Mouse (Mus musculus) forebrain, embryonic 16.5 days (tissue): ENCODE measurements around the gene Bicc1. TPM values are rescaled to one million over a fixed set of nuclear protein-coding genes. Genes with fewer than 3 reads are reported as not detected.

Experiments used
- ATAC-seq: fragments of 200-750 bp; cut with Nextera tagmentation; 2 replicates; pipeline ENCODE4 v1.8.0; 2017; ENCODE audit warnings: mild to moderate bottlenecking, moderate library complexity
- H3K27ac ChIP-seq: fragments of 300-500 bp; sonication (generic); 2 replicates; pipeline ENCODE4 v1.5.1; 2014; ENCODE audit warnings: low read length, control low read depth
- H3K27me3 ChIP-seq: fragments of 300-500 bp; sonication (generic); replicated peaks from 2 replicates; pipeline ENCODE4 v1.6.1; 2014; ENCODE audit warnings: low read length; ENCODE audit not compliant: control insufficient read depth, insufficient read depth
- H3K36me3 ChIP-seq: fragments of 300-500 bp; sonication (generic); 2 replicates; pipeline ENCODE4 v1.6.1; 2014; ENCODE audit not compliant: control insufficient read depth, insufficient read depth
- H3K4me1 ChIP-seq: fragments of 300-500 bp; sonication (generic); replicated peaks from 2 replicates; pipeline ENCODE4 v1.6.1; 2014; ENCODE audit warnings: low read length; ENCODE audit not compliant: control insufficient read depth, insufficient read depth
- H3K4me2 ChIP-seq: fragments of 300-500 bp; sonication (generic); 2 replicates; pipeline ENCODE4 v1.6.1; 2014; ENCODE audit warnings: mild to moderate bottlenecking, low read length, control low read depth
- H3K4me3 ChIP-seq: fragments of 300-500 bp; sonication (generic); replicated peaks from 2 replicates; pipeline ENCODE4 v1.5.1; 2014; ENCODE audit warnings: mild to moderate bottlenecking, low read length, control low read depth
- H3K9ac ChIP-seq: fragments of 300-500 bp; sonication (generic); replicated peaks from 2 replicates; pipeline ENCODE4 v1.6.1; 2014; ENCODE audit warnings: low read depth, low read length, control low read depth
- H3K9me3 ChIP-seq: fragments of 300-500 bp; sonication (generic); 2 replicates; pipeline ENCODE4 v1.6.1; 2016; ENCODE audit warnings: low read length; ENCODE audit not compliant: control insufficient read depth
- WGBS: fragments of 180-500 bp; shearing (Covaris S2); extraction: QIAGEN DNeasy Blood & Tissue Kit; methylation state at CpG from one replicate; pipeline ENCODE4 v1.1.7; 2014; 5-methylcytosine and 5-hydroxymethylcytosine counted together
- polyA plus RNA-seq: library from polyadenylated mRNA; unstranded; fragments of >200 nt; fragmentation: Nextera tagmentation; extraction: Ambion mirVana; gene quantifications from 2 replicates; pipeline ENCODE4 v1.2.1, GENCODE M21; 2015

The Bicc1 gene
- polyA plus RNA-seq, 1 experiment from 2014 or later, result 3.1 TPM

DNA sequence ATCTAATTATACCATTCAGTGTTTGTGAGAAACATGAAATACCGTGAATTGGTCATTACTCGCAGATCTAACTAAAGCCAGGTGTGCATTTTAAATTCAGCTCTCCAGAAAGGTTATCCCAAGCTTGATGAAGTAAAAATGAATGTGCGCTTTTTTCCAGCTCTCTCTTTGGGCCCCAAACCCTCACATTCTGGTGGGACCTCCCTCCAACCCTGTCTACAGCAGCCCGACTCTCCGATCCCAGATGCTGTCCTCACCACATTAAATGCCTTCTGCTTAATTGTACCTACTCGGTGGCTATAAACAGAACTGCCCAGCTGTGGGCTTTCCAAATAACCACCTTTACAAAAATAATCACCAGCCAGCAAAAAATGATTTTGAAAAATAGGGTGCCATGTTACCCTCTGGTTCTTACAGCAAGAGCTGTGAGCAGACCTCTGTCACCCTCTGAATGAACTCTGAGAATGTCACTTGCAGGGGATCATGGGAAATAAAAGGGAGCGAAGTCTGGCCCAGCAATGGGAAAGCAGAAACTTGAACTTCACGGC lies 64.7 kb downstream of the Bicc1 start:
- Histone ChIP-seq H3K4me3 (no peak overlapping the region), H3K36me3 (no peaks in the 10 kb centered on the region), H3K4me2 (no peak overlapping the region), H3K9me3 (no peaks in the 10 kb centered on the region), H3K4me1 (no peaks in the 10 kb centered on the region), H3K27me3 (no peaks in the 10 kb centered on the region), H3K27ac (no peak overlapping the region), H3K9ac (no peak overlapping the region)
- no peak for ATAC-seq
- 88% methylated on average over 8 of the region's 8 CpGs for WGBS

DNA sequence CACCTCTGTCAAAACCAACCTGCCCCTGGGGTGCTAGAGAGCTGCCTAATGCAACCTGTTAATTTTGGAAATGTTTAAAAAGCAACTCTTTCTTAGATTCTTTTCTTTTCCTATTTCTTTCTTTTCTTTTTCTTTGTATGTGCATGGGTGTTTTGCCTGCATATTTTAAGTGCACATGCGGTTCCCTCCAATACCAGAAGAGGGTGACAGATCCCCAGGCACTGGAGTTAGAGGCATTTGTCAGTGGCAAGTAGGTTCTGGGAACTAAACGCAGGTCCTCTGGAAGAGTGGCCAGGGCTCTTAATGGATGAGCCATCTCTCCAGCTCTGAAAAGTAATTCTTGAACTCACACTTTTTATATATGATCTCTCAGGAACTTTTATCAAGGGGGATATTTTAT lies 66.2 kb downstream of the Bicc1 start:
- no peak overlapping the region for H3K4me3 ChIP-seq
- H3K4me1 ChIP-seq, result no peaks in the 10 kb centered on the region
- no peaks in the 10 kb centered on the region for H3K9me3 ChIP-seq
- H3K4me2 ChIP-seq, result no peak overlapping the region
- H3K9ac ChIP-seq, result no peak overlapping the region
- H3K27ac ChIP-seq, result no peak overlapping the region
- H3K36me3 ChIP-seq, result no peaks in the 10 kb centered on the region
- WGBS, result 86% methylated on average over 2 of the region's 2 CpGs
- no peaks in the 10 kb centered on the region for H3K27me3 ChIP-seq
- no peak for ATAC-seq

DNA sequence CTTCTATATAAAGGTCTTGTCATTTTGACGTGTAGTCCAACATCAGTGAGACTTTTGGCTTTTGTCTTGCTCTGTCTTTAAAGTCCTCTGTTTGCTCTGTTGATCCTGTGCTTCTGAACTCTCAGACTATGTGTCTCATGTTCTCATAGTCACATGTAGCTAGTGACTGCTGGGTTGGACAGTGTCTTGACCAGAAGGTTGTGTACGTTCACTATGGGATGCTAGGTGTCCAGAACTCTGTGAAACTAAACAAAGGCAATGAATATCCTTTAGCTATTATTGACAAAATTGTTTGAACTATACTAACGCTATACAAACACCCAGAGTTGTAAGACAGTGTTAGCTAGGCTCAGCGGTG lies 72.2 kb downstream of the Bicc1 start:
- no peaks in the 10 kb centered on the region for H3K4me1 ChIP-seq
- no peak overlapping the region for H3K27ac ChIP-seq
- H3K9ac ChIP-seq, result no peak overlapping the region
- no peaks in the 10 kb centered on the region for H3K27me3 ChIP-seq
- H3K4me3 ChIP-seq, result no peak overlapping the region
- H3K36me3 ChIP-seq, result no peaks in the 10 kb centered on the region
- WGBS, result 88% methylated on average over 4 of the region's 4 CpGs
- no peaks in the 10 kb centered on the region for H3K9me3 ChIP-seq
- no peak overlapping the region for H3K4me2 ChIP-seq
- ATAC-seq, result no peak

DNA sequence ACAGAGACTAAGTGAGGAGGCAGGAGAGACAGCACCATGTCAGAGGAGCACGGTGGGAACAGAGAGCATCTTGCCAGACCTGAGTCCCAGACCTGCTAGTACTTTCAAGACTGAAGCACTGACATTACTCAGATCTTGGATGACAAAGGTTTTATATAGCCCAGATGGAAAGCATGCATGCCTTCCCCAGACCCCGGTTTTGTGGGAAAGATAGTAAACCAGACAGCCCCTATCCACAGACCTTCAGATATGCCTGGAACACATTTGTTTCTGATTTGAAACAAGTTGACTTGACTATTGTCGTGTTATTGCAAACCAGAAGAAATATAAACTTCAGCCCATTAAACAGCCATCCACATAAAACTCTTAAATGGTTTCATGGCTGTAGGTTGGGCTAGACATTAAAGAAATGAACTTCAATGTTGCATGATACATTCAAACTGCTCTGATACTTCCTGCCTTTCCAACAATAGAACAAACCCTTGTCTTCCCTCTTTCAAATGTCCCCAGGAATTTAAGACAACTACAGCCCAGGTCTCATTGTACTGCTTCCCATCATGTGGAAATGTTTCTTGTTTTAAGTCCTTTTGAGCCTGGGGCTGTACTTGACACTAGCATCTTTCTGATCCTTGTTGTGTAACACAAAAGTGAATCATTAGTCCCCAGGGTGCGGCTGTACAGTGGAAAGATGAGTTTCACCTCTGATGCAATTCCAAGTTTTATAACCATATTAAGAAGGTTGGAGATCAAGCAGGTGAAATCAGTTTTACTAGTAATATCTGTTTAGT lies 72.7 kb downstream of the Bicc1 start:
- WGBS, result 84% methylated on average over 4 of the region's 4 CpGs
- ATAC-seq, result no peak
- no peak overlapping the region for H3K4me2 ChIP-seq

DNA sequence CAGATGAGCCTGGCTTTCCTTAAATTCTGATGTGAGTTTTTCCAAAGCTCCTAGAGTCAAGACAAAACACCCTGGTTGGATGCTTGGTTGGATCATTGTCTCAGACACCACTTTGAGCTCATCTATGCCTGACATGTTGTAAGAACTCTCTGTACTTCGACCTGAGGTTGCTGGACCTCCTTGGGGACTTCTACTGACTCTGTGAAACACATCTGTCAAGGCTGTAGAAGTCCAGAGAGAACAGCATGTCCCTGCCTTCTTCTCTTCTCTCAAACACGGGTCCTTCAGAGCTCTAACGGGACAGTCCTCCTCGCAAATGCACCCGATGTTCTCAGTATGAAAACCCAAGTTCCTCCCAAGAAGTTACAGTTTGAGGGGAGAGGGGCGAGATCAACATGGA lies 76.5 kb downstream of the Bicc1 start:
- Histone ChIP-seq H3K9me3 (no peaks in the 10 kb centered on the region), H3K4me1 (no peaks in the 10 kb centered on the region), H3K36me3 (no peaks in the 10 kb centered on the region), H3K4me3 (no peak overlapping the region), H3K9ac (no peak overlapping the region), H3K27ac (no peak overlapping the region), H3K4me2 (no peak overlapping the region), H3K27me3 (no peaks in the 10 kb centered on the region)
- no peak for ATAC-seq
- 85% methylated on average over 6 of the region's 6 CpGs for WGBS

More for the DNA sequence above, 72.7 kb downstream of the Bicc1 start:
- no peaks in the 10 kb centered on the region for H3K27me3 ChIP-seq
- no peaks in the 10 kb centered on the region for H3K9me3 ChIP-seq
- H3K27ac ChIP-seq, result no peak overlapping the region
- no peak overlapping the region for H3K9ac ChIP-seq
- no peak overlapping the region for H3K4me3 ChIP-seq
- H3K4me1 ChIP-seq, result no peaks in the 10 kb centered on the region
- no peaks in the 10 kb centered on the region for H3K36me3 ChIP-seq

DNA sequence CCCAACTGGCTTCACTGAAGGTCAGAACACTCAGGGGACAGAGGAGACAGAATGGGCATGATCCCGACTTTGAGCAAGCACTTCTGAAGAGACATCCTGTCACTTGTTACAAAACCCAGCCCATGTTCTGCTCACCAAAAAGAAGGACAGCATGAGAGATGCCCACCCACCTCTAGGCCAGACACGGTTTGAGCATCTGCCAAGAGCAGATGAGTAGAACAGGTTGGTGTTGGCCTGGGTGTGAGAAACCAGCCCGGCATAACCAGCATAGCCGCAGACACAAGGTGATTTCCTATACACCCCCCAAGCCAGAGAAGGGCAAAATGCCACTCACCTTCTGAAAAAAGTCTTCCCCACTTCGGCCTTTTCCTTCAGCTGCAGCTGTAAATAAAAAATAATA lies 80.6 kb downstream of the Bicc1 start:
- H3K36me3 ChIP-seq, result no peaks in the 10 kb centered on the region
- H3K9ac ChIP-seq, result no peak overlapping the region
- no peaks in the 10 kb centered on the region for H3K27me3 ChIP-seq
- 90% methylated on average over 5 of the region's 5 CpGs for WGBS
- no peak overlapping the region for H3K27ac ChIP-seq
- H3K9me3 ChIP-seq, result no peaks in the 10 kb centered on the region
- no peak overlapping the region for H3K4me3 ChIP-seq
- no peaks in the 10 kb centered on the region for H3K4me1 ChIP-seq
- H3K4me2 ChIP-seq, result no peak overlapping the region
- ATAC-seq, result no peak

DNA sequence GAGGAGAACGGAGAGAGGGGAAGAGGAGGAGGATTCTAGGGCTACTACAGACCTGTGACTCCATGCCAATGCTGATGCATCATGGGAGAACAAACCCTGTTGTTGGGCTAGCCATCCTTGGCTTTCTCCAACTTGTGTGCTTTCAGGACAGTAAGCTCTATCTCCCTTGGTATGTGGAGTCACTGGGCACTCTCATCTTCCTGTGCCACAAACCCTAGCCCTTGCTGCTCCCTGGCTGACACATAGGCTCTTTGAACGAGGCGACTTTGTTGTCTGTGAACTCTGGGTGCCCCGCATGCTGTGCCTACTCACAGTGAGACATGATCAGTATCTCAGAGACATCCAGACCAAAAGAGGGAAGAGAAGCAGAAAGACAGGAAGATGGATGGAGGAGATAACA lies 94.5 kb downstream of the Bicc1 start:
- H3K9ac ChIP-seq, result no peak overlapping the region
- 91% methylated on average over 4 of the region's 4 CpGs for WGBS
- H3K27me3 ChIP-seq, result no peaks in the 10 kb centered on the region
- no peak overlapping the region for H3K4me2 ChIP-seq
- no peaks in the 10 kb centered on the region for H3K9me3 ChIP-seq
- H3K27ac ChIP-seq, result no peak overlapping the region
- no peak overlapping the region for H3K4me3 ChIP-seq
- no peak for ATAC-seq
- H3K4me1 ChIP-seq, result no peaks in the 10 kb centered on the region
- no peaks in the 10 kb centered on the region for H3K36me3 ChIP-seq

DNA sequence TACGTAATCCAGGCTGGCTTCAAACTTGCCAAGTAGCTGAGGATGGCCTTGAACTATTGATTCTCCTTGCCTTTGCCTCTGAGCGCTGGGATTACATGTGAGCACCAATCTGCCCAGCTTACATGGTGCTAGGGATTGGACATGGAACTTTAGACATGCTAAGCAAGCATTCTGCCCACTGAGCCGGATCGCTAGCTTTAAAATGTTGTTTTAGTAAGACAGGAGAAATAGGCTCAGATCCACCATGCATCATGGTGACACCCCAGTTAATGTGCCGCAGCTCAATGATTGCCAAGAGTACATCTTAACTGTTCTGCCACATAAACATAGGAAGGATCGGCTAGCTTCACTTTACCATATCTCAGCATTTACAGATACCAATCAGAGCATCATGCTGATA lies 94.9 kb downstream of the Bicc1 start:
- H3K4me1 ChIP-seq, result no peaks in the 10 kb centered on the region
- H3K27me3 ChIP-seq, result no peaks in the 10 kb centered on the region
- no peak overlapping the region for H3K27ac ChIP-seq
- H3K9ac ChIP-seq, result no peak overlapping the region
- no peak overlapping the region for H3K4me3 ChIP-seq
- no peak for ATAC-seq
- no peak overlapping the region for H3K4me2 ChIP-seq
- WGBS, result 93% methylated on average over 6 of the region's 6 CpGs
- no peaks in the 10 kb centered on the region for H3K9me3 ChIP-seq
- no peaks in the 10 kb centered on the region for H3K36me3 ChIP-seq

DNA sequence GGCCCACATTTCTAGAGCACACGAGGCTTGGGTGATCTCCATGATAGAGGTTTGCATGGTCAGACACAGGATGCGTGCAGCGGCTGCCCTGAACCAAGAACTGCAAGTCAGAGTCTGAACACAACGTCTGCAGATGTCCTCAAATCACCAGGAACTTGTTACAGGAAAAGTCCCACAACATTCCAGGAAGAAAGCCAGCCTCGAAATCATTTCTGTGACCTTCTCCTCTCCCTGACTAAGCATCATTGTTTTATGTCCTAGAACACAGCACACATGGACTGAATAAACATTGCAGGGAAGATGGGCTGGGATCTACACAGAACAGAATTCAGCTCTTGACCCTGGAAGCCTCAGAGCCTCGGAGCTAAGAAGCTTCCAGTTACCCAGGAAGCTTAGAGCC lies 97.3 kb downstream of the Bicc1 start:
- H3K27me3 ChIP-seq, result no peaks in the 10 kb centered on the region
- 87% methylated on average over 6 of the region's 6 CpGs for WGBS
- no peak overlapping the region for H3K27ac ChIP-seq
- no peak overlapping the region for H3K4me3 ChIP-seq
- no peak overlapping the region for H3K9ac ChIP-seq
- no peak overlapping the region for H3K4me2 ChIP-seq
- H3K4me1 ChIP-seq, result peaks cover 6% of the 10 kb centered on the region; the same call in 1 of the 2 replicates
- ATAC-seq, result no peak
- H3K36me3 ChIP-seq, result no peaks in the 10 kb centered on the region
- no peaks in the 10 kb centered on the region for H3K9me3 ChIP-seq
